Mouse (Mus musculus): ENCODE results near the gene Junb. TPM values are rescaled to one million over a fixed set of nuclear protein-coding genes. Genes with fewer than 3 reads are reported as not detected.

The Junb gene
- total and polyA plus RNA-seq, 3 experiments: 41.6 to 72.7 TPM; not detected in 1

GRCm38 (mm10) chr8:84986379-84986945 is 7.9 kb upstream of the Junb start:
- H3K9ac ChIP-seq (ENCODE audit: control insufficient read depth, low read depth, low read length, poor library complexity, severe bottlenecking): peak overlapping the region; percentile 88
- H3K4me1 ChIP-seq (ENCODE audit: control insufficient read depth in 1 of 2, insufficient read depth in 2 of 2, low read length in 2 of 2): peaks cover 10 to 55% of the 10 kb centered on the region in 2 experiments
- peak overlapping the region; percentile 91 for H3K27ac ChIP-seq (ENCODE audit: control insufficient read depth, low read depth, low read length)
- H3K9me3 ChIP-seq (replicated peaks; ENCODE audit: insufficient read depth, low read length): no peaks in the 10 kb centered on the region
- H3K79me2 ChIP-seq (ENCODE audit: control insufficient read depth, insufficient read depth, low read length, poor library complexity): peaks cover 6% of the 10 kb centered on the region; the same call in 1 of the 2 replicates
- peaks cover 0 to 46% of the 10 kb centered on the region in 2 experiments; a peak in 2 of 4 replicates for H3K36me3 ChIP-seq (ENCODE audit: control insufficient read depth in 1 of 2, insufficient read depth in 2 of 2, low read length in 2 of 2)
- peak overlapping the region; percentile 61 to 65 for H3K4me3 ChIP-seq (ENCODE audit: control insufficient read depth in 1 of 2, insufficient read depth in 1 of 2, low read depth in 2 of 2, low read length in 2 of 2)
- H3K27me3 ChIP-seq (ENCODE audit: control insufficient read depth in 1 of 2, insufficient read depth in 2 of 2, low read length in 2 of 2): no peaks in the 10 kb centered on the region
- peak; percentile 84 for DNase-seq (ENCODE audit: low read depth, low spot score)
- TF ChIP-seq ETS1 (IDR thresholded peaks at IDR 0.05; ENCODE audit: low read depth, low read length): peak; percentile 92
- peak; percentile 60; the same call in 1 of the 2 replicates for TF ChIP-seq MAX (IDR thresholded peaks at IDR 0.05; ENCODE audit: low read length)
- peak; percentile 98 for TF ChIP-seq GATA1 (IDR thresholded peaks at IDR 0.05; ENCODE audit: low read depth, low read length)
- TF ChIP-seq TCF12 (IDR thresholded peaks at IDR 0.05; ENCODE audit: low read depth, low read length): peak; percentile 94
- TF ChIP-seq TAL1 (IDR thresholded peaks at IDR 0.05; ENCODE audit: low read length): peak; percentile 13; the same call in 1 of the 2 replicates
- peak; percentile 86 to 89 for TF ChIP-seq EP300 (IDR thresholded peaks at IDR 0.05; ENCODE audit: low read depth in 1 of 2, low read length in 2 of 2)
- TF ChIP-seq CTCF (IDR thresholded peaks at IDR 0.05 in 2 of 3, conservative IDR thresholded peaks at IDR 0.05 in 1 of 3; ENCODE audit: control insufficient read depth in 1 of 3, insufficient read depth in 1 of 3, low read depth in 2 of 3, low read length in 3 of 3, poor library complexity in 1 of 3, severe bottlenecking in 1 of 3): no peak
- 0 out of 2 replicates have a peak, but pooled peaks have one; percentile 44 for TF ChIP-seq CHD1 (IDR thresholded peaks at IDR 0.05; ENCODE audit: low read depth, low read length)
- TF ChIP-seq MAZ (IDR thresholded peaks at IDR 0.05; ENCODE audit: low read depth, low read length): no peak
- peak; percentile 93 for TF ChIP-seq SIN3A (IDR thresholded peaks at IDR 0.05; ENCODE audit: low read length)
- peak; percentile 85 for TF ChIP-seq RCOR1 (IDR thresholded peaks at IDR 0.05; ENCODE audit: low read depth, low read length)
- no peak for TF ChIP-seq CHD2 (IDR thresholded peaks at IDR 0.05; ENCODE audit: low read length)
- TF ChIP-seq MXI1 (IDR thresholded peaks at IDR 0.05; ENCODE audit: low read depth, low read length): peak; percentile 77
- TF ChIP-seq E2F4 (IDR thresholded peaks at IDR 0.05; ENCODE audit: borderline replicate concordance, low read depth, low read length): no peak
- TF ChIP-seq POLR2A (IDR thresholded peaks at IDR 0.05; ENCODE audit: control insufficient read depth in 1 of 2, insufficient read depth in 1 of 2, low read depth in 1 of 2, low read length in 2 of 2, poor library complexity in 1 of 2): no peak
- TF ChIP-seq MEF2A (IDR thresholded peaks at IDR 0.05; ENCODE audit: extremely low read depth, insufficient replicate concordance, low read depth, low read length, poor library complexity, severe bottlenecking): no peak; the same call in 1 of the 2 replicates
- peak; percentile 78; the same call in 1 of the 2 replicates for TF ChIP-seq MYC (IDR thresholded peaks at IDR 0.05; ENCODE audit: low read depth, low read length)

- peaks cover 11 to 58% of the 10 kb centered on the region in 2 experiments for H3K4me1 ChIP-seq (ENCODE audit: control insufficient read depth in 1 of 2, insufficient read depth in 2 of 2, low read length in 2 of 2)
- peak; percentile 96 for DNase-seq (ENCODE audit: low read depth, low spot score)
- no peaks in the 10 kb centered on the region for H3K9me3 ChIP-seq (replicated peaks; ENCODE audit: insufficient read depth, low read length)
- no peaks in the 10 kb centered on the region for H3K27me3 ChIP-seq (ENCODE audit: control insufficient read depth in 1 of 2, insufficient read depth in 2 of 2, low read length in 2 of 2)
- peaks cover 6% of the 10 kb centered on the region; the same call in 1 of the 2 replicates for H3K79me2 ChIP-seq (ENCODE audit: control insufficient read depth, insufficient read depth, low read length, poor library complexity)
- H3K4me3 ChIP-seq (ENCODE audit: control insufficient read depth in 1 of 2, insufficient read depth in 1 of 2, low read depth in 2 of 2, low read length in 2 of 2): peak overlapping the region; percentile 61 to 65
- peak overlapping the region; percentile 91 for H3K27ac ChIP-seq (ENCODE audit: control insufficient read depth, low read depth, low read length)
- H3K9ac ChIP-seq (ENCODE audit: control insufficient read depth, low read depth, low read length, poor library complexity, severe bottlenecking): peak overlapping the region; percentile 88
- peaks cover 0 to 50% of the 10 kb centered on the region in 2 experiments; a peak in 2 of 4 replicates for H3K36me3 ChIP-seq (ENCODE audit: control insufficient read depth in 1 of 2, insufficient read depth in 2 of 2, low read length in 2 of 2)
- TF ChIP-seq POLR2AphosphoS2 (IDR thresholded peaks at IDR 0.05; ENCODE audit: low read length) (peak; percentile 35; the same call in 1 of the 2 replicates), USF2 (IDR thresholded peaks at IDR 0.05; ENCODE audit: borderline replicate concordance in 1 of 2, insufficient read depth in 1 of 2, low read depth in 1 of 2, low read length in 2 of 2) (no peak), GATA1 (IDR thresholded peaks at IDR 0.05; ENCODE audit: low read depth, low read length) (no peak), KAT2A (conservative IDR thresholded peaks at IDR 0.05; ENCODE audit: low read depth, low read length) (no peak; the same call in 1 of the 2 replicates), EP300 (IDR thresholded peaks at IDR 0.05; ENCODE audit: low read depth in 1 of 2, low read length in 2 of 2) (peak; percentile 27 to 32; a peak in 2 of 4 replicates), ETS1 (IDR thresholded peaks at IDR 0.05; ENCODE audit: low read depth, low read length) (peak; percentile 46; the same call in 1 of the 2 replicates), CTCF (IDR thresholded peaks at IDR 0.05 in 2 of 3, conservative IDR thresholded peaks at IDR 0.05 in 1 of 3; ENCODE audit: control insufficient read depth in 1 of 3, insufficient read depth in 1 of 3, low read depth in 2 of 3, low read length in 3 of 3, poor library complexity in 1 of 3, severe bottlenecking in 1 of 3) (no peak), ZNF384 (IDR thresholded peaks at IDR 0.05; ENCODE audit: low read depth, low read length) (no peak), BHLHE40 (IDR thresholded peaks at IDR 0.05; ENCODE audit: borderline replicate concordance, low read depth, low read length) (0 out of 2 replicates have a peak, but pooled peaks have one; percentile 18), RCOR1 (IDR thresholded peaks at IDR 0.05; ENCODE audit: low read depth, low read length) (no peak), NELFE (IDR thresholded peaks at IDR 0.05; ENCODE audit: low read depth, low read length) (peak; percentile 62), MEF2A (IDR thresholded peaks at IDR 0.05; ENCODE audit: extremely low read depth, insufficient replicate concordance, low read depth, low read length, poor library complexity, severe bottlenecking) (0 out of 2 replicates have a peak, but pooled peaks have one; percentile 26), ELF1 (IDR thresholded peaks at IDR 0.05; ENCODE audit: low read depth, low read length) (peak; percentile 43; the same call in 1 of the 2 replicates), RAD21 (IDR thresholded peaks at IDR 0.05; ENCODE audit: low read depth, low read length) (no peak), CHD1 (IDR thresholded peaks at IDR 0.05; ENCODE audit: low read depth, low read length) (no peak), USF1 (IDR thresholded peaks at IDR 0.05; ENCODE audit: low read depth, low read length) (0 out of 2 replicates have a peak, but pooled peaks have one; percentile 4), MAZ (IDR thresholded peaks at IDR 0.05; ENCODE audit: low read depth, low read length) (peak; percentile 89), MXI1 (IDR thresholded peaks at IDR 0.05; ENCODE audit: low read depth, low read length) (peak; percentile 96)
Measured at GRCm38 (mm10) chr8:84985684-84986378, 7.3 kb upstream of the Junb start.
